ENCODE assay signal across 25 mouse cellular contexts in the genomic region with DNA sequence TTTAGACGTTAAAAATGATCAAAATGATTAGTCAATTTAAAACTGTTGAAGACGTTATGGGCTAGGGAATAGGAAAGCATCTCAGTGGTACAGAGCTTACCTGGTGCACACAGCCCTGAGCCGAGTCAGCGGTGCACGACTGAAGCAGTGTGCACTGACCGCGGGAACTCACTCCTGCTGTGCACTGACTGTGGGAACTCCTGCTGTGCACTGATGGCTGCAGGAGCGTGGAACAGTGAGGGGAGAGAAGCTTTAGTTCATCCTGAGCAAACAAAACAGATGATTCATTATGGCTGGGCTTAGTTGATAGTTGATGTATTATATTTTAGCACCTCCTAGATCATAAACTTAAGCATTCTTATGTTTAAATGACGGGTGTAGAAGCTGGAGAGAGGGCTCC.
"Had no signal": no experiment of that assay in that cellular context is flagged by ENCODE, and none has a peak within 500 bp of the region (broad histone marks: within the 10 kb centered on the region; RNA-seq: fewer than 3 reads in every experiment).

No protein-coding gene starts in this region.

- H3K9ac ChIP-seq: heart, embryonic 13.5 days; heart, embryonic 15.5 days; hindbrain, embryonic 13.5 days; hindbrain, embryonic 15.5 days; limb, embryonic 13.5 days; limb, embryonic 15.5 days; liver, embryonic 12.5 days had no signal

- H3K9me3 ChIP-seq: heart, embryonic 13.5 days; heart, embryonic 15.5 days; hindbrain, embryonic 13.5 days; hindbrain, embryonic 15.5 days; limb, embryonic 13.5 days; limb, embryonic 15.5 days; liver, embryonic 12.5 days had no signal

- H3K36me3 ChIP-seq: heart, embryonic 15.5 days had no signal

- H3K4me3 ChIP-seq: heart, adult 2 months; heart, embryonic 13.5 days; heart, embryonic 15.5 days; hindbrain, embryonic 13.5 days; hindbrain, embryonic 15.5 days; limb, embryonic 13.5 days; limb, embryonic 15.5 days; liver, embryonic 12.5 days had no signal

- H3K4me2 ChIP-seq: heart, embryonic 11.5 days; heart, embryonic 13.5 days; heart, embryonic 15.5 days; hindbrain, embryonic 13.5 days; hindbrain, embryonic 15.5 days; limb, embryonic 13.5 days; limb, embryonic 15.5 days; liver, embryonic 12.5 days had no signal

- H3K4me1 ChIP-seq: heart, embryonic 13.5 days; heart, embryonic 15.5 days; hindbrain, embryonic 13.5 days; hindbrain, embryonic 15.5 days; limb, embryonic 13.5 days; limb, embryonic 15.5 days; liver, embryonic 12.5 days had no signal

- H3K27me3 ChIP-seq: heart, embryonic 13.5 days; heart, embryonic 15.5 days; hindbrain, embryonic 13.5 days; hindbrain, embryonic 15.5 days; limb, embryonic 13.5 days; limb, embryonic 15.5 days; liver, embryonic 12.5 days had no signal

- H3K27ac ChIP-seq: heart, adult 2 months; heart, embryonic 13.5 days; heart, embryonic 15.5 days; hindbrain, embryonic 13.5 days; hindbrain, embryonic 15.5 days; hindbrain, postnatal 0 days; kidney, postnatal 0 days; limb, embryonic 13.5 days; limb, embryonic 15.5 days; liver, embryonic 12.5 days had no signal

- ATAC-seq: hindbrain, postnatal 0 days; intestine, embryonic 16.5 days; liver, embryonic 12.5 days had no signal

- DNase-seq: gastrocnemius, postnatal 14 days; gastrocnemius, postnatal 36 days; heart, adult 11 months; heart, adult 2 months; heart, postnatal 14 days; heart, postnatal 36 days; kidney, adult 11 months; kidney, adult 2 months; kidney, adult 9 months; kidney, postnatal 14 days; kidney, postnatal 36 days; layer of hippocampus, adult 9-11 months; layer of hippocampus, postnatal 36 days; left cerebral cortex, postnatal 4 days had no signal
